18 mouse cellular contexts compared by ENCODE assay signal in genomic region chr1:106394678-106395077, GRCm38 (mm10).
A peak's percentile ranks its signal among the peaks of the same experiment; 100 is the strongest.
DNase-seq lines count a peak whose midpoint lies in the region; ATAC-seq and TF ChIP-seq lines count a peak whose summit lies in the region.
"Had no signal": no experiment of that assay in that cellular context is flagged by ENCODE, and none has a peak within 500 bp of the region (broad histone marks: within the 10 kb centered on the region; RNA-seq: fewer than 3 reads in every experiment).

No protein-coding gene starts in this region.

- no peak overlapping the region for H3K27ac ChIP-seq in midbrain, embryonic 16.5 days (ENCODE audit: low read length)
- H3K27ac ChIP-seq in midbrain, embryonic 14.5 days (replicated peaks; ENCODE audit: low read depth, low read length): no peak overlapping the region
- H3K27ac ChIP-seq in kidney, adult 2 months (ENCODE audit: insufficient read depth, low read depth, low read length): no peak overlapping the region
- H3K27ac ChIP-seq: embryonic facial prominence, embryonic 10.5 days; forebrain, embryonic 15.5 days; heart, embryonic 15.5 days; hindbrain, embryonic 13.5 days; hindbrain, postnatal 0 days had no signal

- H3K79me2 ChIP-seq in C2C12 (ENCODE audit: control insufficient read depth, insufficient read depth): no peaks in the 10 kb centered on the region

- H3K4me2 ChIP-seq in midbrain, embryonic 16.5 days (ENCODE audit: low read length): no peak overlapping the region
- H3K4me2 ChIP-seq in midbrain, embryonic 14.5 days (ENCODE audit: low read length): no peak overlapping the region
- H3K4me2 ChIP-seq: forebrain, embryonic 15.5 days; heart, embryonic 11.5 days; heart, embryonic 15.5 days; hindbrain, embryonic 13.5 days had no signal

- no peak for DNase-seq in midbrain, embryonic 14.5 days
- DNase-seq in adipocyte (ENCODE audit: low spot score): peak; percentile 67
- DNase-seq in kidney, adult 2 months: no peak
- no peak for DNase-seq in thymus, postnatal 0 days (ENCODE audit: low spot score)
- DNase-seq: adrenal gland, postnatal 14 days; cerebellum, postnatal 10 days; heart, adult 18-20 months; heart, postnatal 14 days had no signal

- H3K4me3 ChIP-seq in midbrain, embryonic 16.5 days (ENCODE audit: low read depth, low read length): no peak overlapping the region
- no peak overlapping the region for H3K4me3 ChIP-seq in midbrain, embryonic 14.5 days (replicated peaks; ENCODE audit: low read depth, low read length)
- no peak overlapping the region for H3K4me3 ChIP-seq in C2C12 (ENCODE audit: insufficient read depth, poor library complexity, severe bottlenecking)
- no peak overlapping the region for H3K4me3 ChIP-seq in kidney, adult 2 months (ENCODE audit: insufficient read depth, low read depth, low read length)
- H3K4me3 ChIP-seq: embryonic facial prominence, embryonic 10.5 days; forebrain, embryonic 15.5 days; heart, embryonic 15.5 days; hindbrain, embryonic 13.5 days had no signal

- WGBS in midbrain, embryonic 16.5 days: 78% methylated on average over 2 of the region's 2 CpGs
- 89% methylated on average over 2 of the region's 2 CpGs for WGBS in midbrain, embryonic 14.5 days
- 74% methylated on average over 2 of the region's 2 CpGs for WGBS in kidney, adult 2 months

- no peaks in the 10 kb centered on the region for H3K79me3 ChIP-seq in C2C12 (ENCODE audit: low read depth)

- H3K27me3 ChIP-seq in midbrain, embryonic 16.5 days (ENCODE audit: control insufficient read depth, insufficient read depth, low read depth, low read length): no peaks in the 10 kb centered on the region
- no peaks in the 10 kb centered on the region for H3K27me3 ChIP-seq in midbrain, embryonic 14.5 days (ENCODE audit: control insufficient read depth, insufficient read depth, low read length)
- no peaks in the 10 kb centered on the region for H3K27me3 ChIP-seq in C2C12 (ENCODE audit: control insufficient read depth, insufficient read depth, insufficient read length)
- no peaks in the 10 kb centered on the region for H3K27me3 ChIP-seq in kidney, adult 2 months (replicated peaks; ENCODE audit: control insufficient read depth, insufficient read depth, low read length)
- H3K27me3 ChIP-seq: CH12.LX; forebrain, embryonic 15.5 days; heart, embryonic 15.5 days; hindbrain, embryonic 13.5 days had no signal

- peaks cover 7% of the 10 kb centered on the region for H3K36me3 ChIP-seq in midbrain, embryonic 16.5 days (ENCODE audit: control insufficient read depth, insufficient read depth, low read length)
- peaks cover 23% of the 10 kb centered on the region for H3K36me3 ChIP-seq in midbrain, embryonic 14.5 days (ENCODE audit: control insufficient read depth, insufficient read depth, low read length)
- H3K36me3 ChIP-seq in C2C12 (ENCODE audit: control insufficient read depth, insufficient read depth): peaks cover 16% of the 10 kb centered on the region
- no peaks in the 10 kb centered on the region; the same call in 1 of the 2 replicates for H3K36me3 ChIP-seq in kidney, adult 2 months (ENCODE audit: control insufficient read depth, insufficient read depth, low read length)

- no peak for TF ChIP-seq POLR2A in kidney, adult 2 months (IDR thresholded peaks at IDR 0.05; ENCODE audit: low read depth, low read length)

- ATAC-seq in midbrain, embryonic 16.5 days: 0 out of 2 replicates have a peak, but pooled peaks have one; percentile 5
- ATAC-seq in midbrain, embryonic 14.5 days (ENCODE audit: low FRiP score, low TSS enrichment): no peak
- ATAC-seq in cerebellum, adult (ENCODE audit: insufficient number of reproducible peaks, low FRiP score, low TSS enrichment): no peak

- no peaks in the 10 kb centered on the region for H3K4me1 ChIP-seq in midbrain, embryonic 16.5 days (ENCODE audit: control insufficient read depth, insufficient read depth, low read length)
- H3K4me1 ChIP-seq in midbrain, embryonic 14.5 days (ENCODE audit: control insufficient read depth, insufficient read depth, low read length): no peaks in the 10 kb centered on the region
- no peaks in the 10 kb centered on the region for H3K4me1 ChIP-seq in kidney, adult 2 months (ENCODE audit: control insufficient read depth, insufficient read depth, low read length)
- H3K4me1 ChIP-seq: embryonic facial prominence, embryonic 10.5 days; hindbrain, embryonic 13.5 days had no signal

- no peak for TF ChIP-seq CTCF in C2C12 (IDR thresholded peaks at IDR 0.05; ENCODE audit: control insufficient read depth, insufficient read depth, insufficient read length)
- no peak for TF ChIP-seq CTCF in kidney, adult 2 months (conservative IDR thresholded peaks at IDR 0.05; ENCODE audit: insufficient read depth, insufficient read length, low read depth, low read length)

- H3ac ChIP-seq in C2C12 (ENCODE audit: control insufficient read depth, insufficient read length, low read depth): no peak overlapping the region

- H3K9ac ChIP-seq in midbrain, embryonic 16.5 days (ENCODE audit: low read depth, low read length): no peak overlapping the region
- H3K9ac ChIP-seq in midbrain, embryonic 14.5 days (replicated peaks; ENCODE audit: low read length): no peak overlapping the region
- H3K9ac ChIP-seq: forebrain, embryonic 15.5 days; heart, embryonic 15.5 days; hindbrain, embryonic 13.5 days had no signal

- H3K9me3 ChIP-seq in midbrain, embryonic 16.5 days (replicated peaks; ENCODE audit: control insufficient read depth, low read length, poor library complexity, severe bottlenecking): no peaks in the 10 kb centered on the region
- no peaks in the 10 kb centered on the region for H3K9me3 ChIP-seq in midbrain, embryonic 14.5 days (ENCODE audit: control insufficient read depth, low read length)
- H3K9me3 ChIP-seq: embryonic facial prominence, embryonic 10.5 days; forebrain, embryonic 15.5 days; heart, embryonic 15.5 days; hindbrain, embryonic 13.5 days had no signal

TF ChIP-seq in C2C12, 6 proteins besides CTCF, POLR2A, EP300 and RAD21:
- TF ChIP-seq FOSL1 (IDR thresholded peaks at IDR 0.05; ENCODE audit: insufficient read depth, low read length, poor library complexity, severe bottlenecking) (no peak), MAX (IDR thresholded peaks at IDR 0.05) (peak; percentile 68)
